8 mouse cellular contexts compared by ENCODE assay signal in the genomic region with DNA sequence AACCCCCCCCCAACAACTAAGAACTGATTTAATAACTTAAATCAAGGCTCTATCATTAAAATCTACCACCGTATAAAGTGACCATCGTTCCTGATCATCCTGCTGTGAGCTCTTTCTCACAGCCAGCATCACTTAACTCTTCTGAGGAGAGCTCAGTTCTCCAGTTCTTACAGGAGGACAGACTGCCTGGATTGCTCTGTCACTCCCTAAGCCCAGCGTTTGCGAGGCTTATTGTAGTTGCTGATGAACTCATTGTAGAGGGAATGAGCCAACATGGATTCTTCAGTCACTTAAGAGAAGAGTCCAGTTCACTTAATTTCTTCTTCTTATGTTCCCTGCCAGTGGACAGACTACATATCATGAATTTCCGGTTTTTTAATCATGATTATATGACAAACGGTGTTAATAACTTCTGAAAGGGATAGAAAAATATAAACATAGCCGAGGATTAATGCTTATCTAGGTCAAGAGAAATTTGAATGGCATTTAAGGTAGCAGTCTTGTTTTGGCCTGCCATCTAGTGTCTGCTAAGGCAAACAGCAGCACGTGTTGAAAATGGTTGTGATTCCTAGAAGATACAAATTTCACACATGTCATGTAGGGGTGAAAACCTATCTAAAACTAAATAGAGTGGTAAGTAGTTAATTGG. TPM values are rescaled to one million over a fixed set of nuclear protein-coding genes. Genes with fewer than 3 reads are reported as not detected.
A peak's percentile ranks its signal among the peaks of the same experiment; 100 is the strongest.
DNase-seq lines count a peak whose midpoint lies in the region; ATAC-seq and TF ChIP-seq lines count a peak whose summit lies in the region.

No protein-coding gene starts in this region.

- H3K36me3 ChIP-seq in neural tube, embryonic 15.5 days = no peaks in the 10 kb centered on the region
- no peaks in the 10 kb centered on the region for H3K36me3 ChIP-seq in liver, postnatal 0 days (replicated peaks; ENCODE audit: insufficient read depth, low read length)

- WGBS in neural tube, embryonic 15.5 days = 23% methylated on average over 8 of the region's 8 CpGs
- WGBS in liver, postnatal 0 days (ENCODE audit: insufficient replicate concordance) = 22% methylated on average over 8 of the region's 8 CpGs

- peak; percentile 94 for TF ChIP-seq CTCF in liver, postnatal 0 days (IDR thresholded peaks at IDR 0.05; ENCODE audit: low read depth)

- no peak overlapping the region for H3K9ac ChIP-seq in neural tube, embryonic 15.5 days (replicated peaks)
- H3K9ac ChIP-seq in liver, postnatal 0 days (replicated peaks) = no peak overlapping the region

- H3K4me1 ChIP-seq in neural tube, embryonic 15.5 days = no peaks in the 10 kb centered on the region
- peaks cover 15% of the 10 kb centered on the region for H3K4me1 ChIP-seq in liver, postnatal 0 days (ENCODE audit: insufficient read depth)

- H3K9me3 ChIP-seq in neural tube, embryonic 15.5 days (replicated peaks) = no peaks in the 10 kb centered on the region
- no peaks in the 10 kb centered on the region for H3K9me3 ChIP-seq in liver, postnatal 0 days (ENCODE audit: low read length)

- ATAC-seq in frontal cortex, adult (ENCODE audit: low TSS enrichment) = peak; percentile 77
- ATAC-seq in neural tube, embryonic 15.5 days (ENCODE audit: low FRiP score) = peak; percentile 65
- ATAC-seq in liver, postnatal 0 days = no peak

- TF ChIP-seq EP300 in liver, postnatal 0 days (IDR thresholded peaks at IDR 0.05; ENCODE audit: low read depth) = no peak

- H3K27ac ChIP-seq in neural tube, embryonic 15.5 days (replicated peaks) = no peak overlapping the region
- no peak overlapping the region for H3K27ac ChIP-seq in liver, postnatal 0 days (ENCODE audit: low read depth)

- H3K27me3 ChIP-seq in neural tube, embryonic 15.5 days (replicated peaks) = no peaks in the 10 kb centered on the region
- no peaks in the 10 kb centered on the region for H3K27me3 ChIP-seq in liver, postnatal 0 days (ENCODE audit: insufficient read depth, low read length)

- H3K4me2 ChIP-seq in neural tube, embryonic 15.5 days = no peak overlapping the region
- H3K4me2 ChIP-seq in liver, postnatal 0 days (ENCODE audit: low read depth, low read length) = no peak overlapping the region

- DNase-seq in frontal cortex, postnatal 25 days (ENCODE audit: low spot score in 2 of 2) = no peak
- no peak for DNase-seq in neural tube, embryonic 10.5 days (ENCODE audit: extremely low spot score, low spot score)
- peak; percentile 80 for DNase-seq in brain, adult 2 months (ENCODE audit: low read depth, low spot score)
- peak; percentile 16 for DNase-seq in liver, postnatal 0 days
- no peak for DNase-seq in yolk sac, embryonic 10.5 days (ENCODE audit: low spot score)
- DNase-seq in gastrocnemius, postnatal 4 days (ENCODE audit: low spot score in 2 of 2) = no peak

- H3K4me3 ChIP-seq in neural tube, embryonic 15.5 days (replicated peaks) = no peak overlapping the region
- no peak overlapping the region for H3K4me3 ChIP-seq in liver, postnatal 0 days (ENCODE audit: low read depth, low read length)

RNA-seq across cellular contexts. Expression of gene Hist1h1c, which starts 6.3 kb away (rescaled TPM):
- polyA plus RNA-seq in neural tube, embryonic 15.5 days (2015; fragmentation: Nextera tagmentation; extraction: Ambion mirVana) = 7.4 and 13.8 TPM in 2 replicates
- polyA plus RNA-seq in liver, postnatal 0 days (2015; fragmentation: Nextera tagmentation; extraction: Ambion mirVana) = 69.6 and 74.1 TPM in 2 replicates
- 100 to 1,000 TPM; 462 to 585 TPM for total RNA-seq in gastrocnemius, postnatal 4 days (2021)

RNA-seq across cellular contexts. Expression of gene Hist1h3c, which starts 13.1 kb away (rescaled TPM):
- 0.78 and 2.4 TPM in 2 replicates for polyA plus RNA-seq in neural tube, embryonic 15.5 days (2015; fragmentation: Nextera tagmentation; extraction: Ambion mirVana)
- 2.8 and 3.5 TPM in 2 replicates for polyA plus RNA-seq in liver, postnatal 0 days (2015; fragmentation: Nextera tagmentation; extraction: Ambion mirVana)
- total RNA-seq in gastrocnemius, postnatal 4 days (2021) = 100 to 1,000 TPM; 162 to 207 TPM

RNA-seq across cellular contexts. Expression of gene Hist1h2bb, which starts 14.3 kb away (rescaled TPM):
- polyA plus RNA-seq in neural tube, embryonic 15.5 days (2015; fragmentation: Nextera tagmentation; extraction: Ambion mirVana) = 0.83 TPM in 1 of 2 replicates, not detected in the other
- polyA plus RNA-seq in liver, postnatal 0 days (2015; fragmentation: Nextera tagmentation; extraction: Ambion mirVana) = 1.6 and 2.7 TPM in 2 replicates
- total RNA-seq in gastrocnemius, postnatal 4 days (2021) = 100 to 1,000 TPM; 215 to 270 TPM

RNA-seq across cellular contexts. Expression of gene Hist1h2ab, which starts 18.6 kb away (rescaled TPM):
- 3.0 and 12.1 TPM in 2 replicates for polyA plus RNA-seq in neural tube, embryonic 15.5 days (2015; fragmentation: Nextera tagmentation; extraction: Ambion mirVana)
- 46.5 and 47.4 TPM in 2 replicates for polyA plus RNA-seq in liver, postnatal 0 days (2015; fragmentation: Nextera tagmentation; extraction: Ambion mirVana)
- 100 to 1,000 TPM; 390 to 456 TPM for total RNA-seq in gastrocnemius, postnatal 4 days (2021)

RNA-seq across cellular contexts. Expression of gene Hist1h3b, which starts 19.8 kb away (rescaled TPM):
- 1.2 and 2.0 TPM in 2 replicates for polyA plus RNA-seq in neural tube, embryonic 15.5 days (2015; fragmentation: Nextera tagmentation; extraction: Ambion mirVana)
- 10.2 and 16.0 TPM in 2 replicates for polyA plus RNA-seq in liver, postnatal 0 days (2015; fragmentation: Nextera tagmentation; extraction: Ambion mirVana)
- 100 to 1,000 TPM; 433 to 519 TPM for total RNA-seq in gastrocnemius, postnatal 4 days (2021)

Comparison
In these comparisons a context has a peak if more than half of its experiments do, and no peak if none do; other contexts are left out.
1. DNase-seq: peak in brain, adult 2 months (single experiment) and liver, postnatal 0 days (single experiment); none in frontal cortex, postnatal 25 days (0 of 2), neural tube, embryonic 10.5 days (single experiment), yolk sac, embryonic 10.5 days (single experiment) and gastrocnemius, postnatal 4 days (0 of 2).